Mouse (Mus musculus) spleen, postnatal 36 days (tissue): Measurements from ENCODE around the gene Mob1b.
A peak's percentile ranks its signal among the peaks of the same experiment; 100 is the strongest.
"Not testable (repeated sequence)": the region's sequence is repeated elsewhere in the genome, so short reads cannot be mapped to it uniquely, and the experiment has no call there.

ENCODE experiments used
- DNase-seq, 2 experiments: peaks; one replicate each; pipeline ENCODE4 v3.0.0; 2022; ENCODE audit warnings: low spot score in 2 of 2, mixed read lengths in 1 of 2

Mob1b gene

GRCm38 (mm10) chr5:88702041-88702440 lies 18.6 kb upstream of the Mob1b start:
- DNase-seq: no peak

DNA sequence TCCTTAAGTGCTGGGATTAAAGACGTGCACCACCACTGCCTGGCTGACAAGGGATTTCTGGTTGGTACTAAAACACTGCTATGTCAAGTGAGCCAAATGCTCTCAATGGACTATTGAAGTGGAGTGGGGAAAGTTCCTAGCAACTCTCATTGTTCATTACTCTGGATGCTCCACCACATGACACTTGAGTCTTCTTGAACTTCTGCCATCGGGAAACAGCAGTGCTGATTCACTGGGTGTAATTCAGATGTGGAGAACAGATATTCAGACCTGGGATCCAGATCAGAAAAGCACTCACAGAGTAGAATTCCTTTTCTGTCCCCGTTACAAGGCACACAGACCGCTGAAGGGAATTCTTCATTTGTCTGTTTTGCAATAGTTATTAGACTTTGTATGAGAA lies 17.1 kb upstream of the Mob1b start:
- DNase-seq: no peak

DNA sequence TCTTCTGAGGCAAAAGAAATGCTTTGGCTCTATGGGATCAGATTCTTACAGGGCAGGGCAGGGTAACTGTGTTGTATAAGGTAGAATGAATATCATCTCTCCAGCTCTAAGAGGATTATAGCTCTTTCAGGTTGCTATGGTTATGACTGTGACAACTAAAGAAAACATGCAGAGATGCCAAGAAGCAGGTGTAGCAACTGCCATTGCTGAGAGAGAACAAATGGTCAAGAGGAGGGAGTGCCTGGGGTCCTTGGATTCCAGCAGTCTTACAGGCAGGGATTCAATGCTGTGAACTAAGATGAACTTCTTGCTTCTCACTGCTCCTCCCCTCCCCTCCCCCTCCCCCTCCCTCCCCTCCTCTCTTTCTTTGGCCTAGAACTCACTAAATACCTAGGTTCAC lies 9.5 kb upstream of the Mob1b start:
- DNase-seq: no peak

- DNase-seq: no peak
Measured at GRCm38 (mm10) chr5:88711618-88712224, 8.9 kb upstream of the Mob1b start.

DNA sequence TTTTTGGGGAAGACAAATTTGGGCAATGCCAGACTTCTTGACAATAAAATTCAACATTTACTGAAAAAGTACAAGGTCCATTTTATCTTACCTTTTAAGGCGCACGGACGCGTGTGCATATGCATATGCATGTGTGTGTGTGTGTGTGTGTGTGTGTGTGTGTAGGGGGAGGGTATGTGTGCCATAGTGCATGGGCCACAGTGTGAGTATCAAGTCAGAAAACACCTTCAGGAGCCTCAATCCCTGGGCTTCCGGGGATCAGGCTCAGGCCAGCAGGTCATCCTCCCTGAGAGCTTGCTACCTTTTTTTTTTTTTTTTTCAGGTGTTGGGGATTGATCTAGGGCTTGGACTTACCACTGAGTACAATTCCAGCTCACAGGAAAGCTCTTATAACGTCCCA lies 8.3 kb upstream of the Mob1b start:
- no peak for DNase-seq

- DNase-seq: no peak
Measured at GRCm38 (mm10) chr5:88716983-88717382, 3.7 kb upstream of the Mob1b start.

GRCm38 (mm10) chr5:88721003-88721475 lies 384 bp downstream of the Mob1b start:
- no peak for DNase-seq

DNA sequence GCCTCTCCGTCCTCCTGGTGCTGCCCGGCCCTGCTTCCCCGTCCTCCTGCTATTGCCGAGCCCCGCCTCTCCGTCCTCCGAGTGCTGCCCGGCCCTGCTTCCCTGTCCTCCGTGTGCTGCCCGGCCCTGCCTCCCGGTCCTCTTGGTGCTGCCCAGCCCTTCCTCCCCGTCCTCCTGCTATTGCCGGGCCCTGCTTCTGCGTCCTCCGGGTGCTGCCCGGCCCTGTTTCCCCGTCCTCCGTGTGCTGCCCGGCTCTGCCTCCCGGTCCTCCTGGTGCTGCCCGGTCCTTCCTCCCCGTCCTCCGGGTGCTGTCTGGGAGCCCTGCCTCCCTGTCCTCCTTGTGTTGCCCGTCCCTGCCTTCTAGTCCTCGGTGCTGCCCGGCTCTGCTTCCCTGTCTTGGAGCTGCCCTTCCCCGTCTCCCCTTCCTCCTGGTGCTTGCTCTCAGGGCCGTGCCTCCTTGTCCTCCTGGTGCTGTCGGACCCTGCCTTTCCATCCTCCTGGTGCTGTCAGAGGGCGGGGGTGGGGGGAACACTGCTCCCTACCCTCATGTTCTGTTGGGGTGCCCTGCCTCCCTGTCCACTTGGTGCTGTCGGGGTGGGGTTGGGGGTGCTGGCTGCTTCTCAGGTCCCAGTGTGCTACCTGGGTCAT lies 1.0 kb downstream of the Mob1b start:
- peak; percentile 14 to 16 for DNase-seq

- DNase-seq: no peak
Measured at GRCm38 (mm10) chr5:88722213-88722600, 1.6 kb downstream of the Mob1b start.

DNA sequence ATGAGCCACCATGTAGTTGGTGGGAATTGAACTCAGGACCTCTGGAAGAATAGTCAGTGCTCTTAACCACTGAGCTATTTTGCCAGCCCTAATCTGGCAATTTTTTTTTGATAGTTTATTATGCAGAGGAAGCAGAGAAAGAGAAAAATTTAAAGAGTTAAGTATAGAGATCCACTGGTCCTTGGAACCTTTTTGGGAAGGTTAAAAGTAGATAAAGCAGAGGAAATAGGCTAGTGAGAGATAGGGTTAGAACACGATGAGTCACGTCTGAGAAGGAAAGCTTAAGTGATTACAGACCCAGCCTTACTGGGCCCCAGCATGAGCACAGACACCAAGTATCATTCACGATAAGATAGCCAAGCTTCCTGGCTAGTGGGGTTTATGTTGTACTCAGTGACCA lies 3.4 kb downstream of the Mob1b start:
- DNase-seq: peak in 1 of 2 experiments; percentile 7

DNA sequence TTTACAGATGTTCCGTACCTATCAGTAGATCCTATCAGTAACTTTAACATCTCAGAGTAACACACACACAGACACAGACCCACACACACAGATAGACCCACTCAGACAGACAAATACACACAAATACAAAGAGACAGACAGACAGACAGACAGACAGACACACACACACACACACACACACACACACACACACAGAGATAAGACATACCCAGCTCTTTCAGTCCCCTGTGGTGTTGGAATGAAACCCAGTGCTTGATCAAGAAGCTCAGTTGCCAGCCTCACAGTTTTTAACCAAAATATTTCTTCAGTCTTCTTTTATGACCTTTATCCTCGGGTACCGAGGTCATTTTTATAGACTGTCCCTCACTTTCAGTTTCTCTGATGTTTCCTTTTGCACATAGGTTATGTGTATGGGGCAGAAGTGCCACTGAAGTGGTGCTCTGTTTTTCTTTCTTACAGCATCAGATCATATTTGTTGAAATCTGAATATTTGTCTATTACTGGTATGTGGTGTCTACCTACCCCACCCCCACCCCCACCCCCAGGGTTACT lies 7.0 kb downstream of the Mob1b start:
- DNase-seq: no peak

GRCm38 (mm10) chr5:88734786-88735185 lies 14.1 kb downstream of the Mob1b start:
- peak; percentile 18 to 21 for DNase-seq

GRCm38 (mm10) chr5:88741065-88741464 lies 20.4 kb downstream of the Mob1b start:
- not testable (repeated sequence) for DNase-seq

DNA sequence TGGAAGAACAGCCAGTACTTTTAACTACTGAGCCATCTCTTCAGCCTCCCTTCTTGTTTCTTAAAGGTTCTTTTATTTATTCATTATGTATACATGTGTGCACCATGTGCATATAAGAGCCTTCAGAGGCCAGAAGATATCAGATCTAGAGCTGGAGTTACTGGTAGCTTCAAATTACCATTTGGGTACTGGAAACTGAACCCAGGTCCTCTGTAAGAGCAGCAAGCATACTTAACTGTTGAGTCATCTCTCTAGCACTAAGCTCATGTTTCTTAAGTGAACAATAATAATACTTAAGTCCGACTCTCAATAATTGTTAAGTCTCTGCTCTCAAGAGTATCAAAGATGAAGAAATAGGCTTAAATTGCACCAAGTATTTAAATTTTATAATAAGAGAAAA lies 27.1 kb downstream of the Mob1b start:
- no peak for DNase-seq

DNA sequence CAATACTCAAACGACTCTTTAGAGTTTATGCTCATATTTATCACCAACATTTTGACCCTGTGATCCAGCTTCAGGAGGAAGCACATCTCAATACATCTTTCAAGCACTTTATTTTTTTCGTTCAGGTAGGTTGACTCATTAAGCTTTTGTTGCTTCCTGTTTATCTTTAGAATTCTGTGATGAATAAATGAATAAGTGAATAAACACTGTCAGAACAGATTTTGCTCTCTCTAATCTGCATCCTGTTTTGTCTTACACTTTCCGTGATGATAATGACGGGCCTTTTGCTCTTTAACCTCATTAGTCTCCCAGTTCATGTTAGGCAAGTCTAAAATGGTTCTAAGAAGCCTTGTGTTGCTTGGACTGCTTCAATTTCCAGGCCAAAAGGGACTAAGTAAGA lies 32.5 kb downstream of the Mob1b start:
- DNase-seq: no peak

GRCm38 (mm10) chr5:88762611-88763010 lies 42.0 kb downstream of the Mob1b start:
- DNase-seq: no peak

- no peak for DNase-seq
Measured at GRCm38 (mm10) chr5:88764430-88764986, 43.9 kb downstream of the Mob1b start.

- peak; percentile 99 to 100 for DNase-seq
Measured at GRCm38 (mm10) chr5:88764987-88765481, 44.4 kb downstream of the Mob1b start, which contains the start of gene Dck. Dck (plus strand) TSS chr5:88764996.

- DNase-seq: no peak
Measured at GRCm38 (mm10) chr5:88765587-88765986, 44.9 kb downstream of the Mob1b start.

GRCm38 (mm10) chr5:88766121-88766520 lies 45.5 kb downstream of the Mob1b start:
- peak; percentile 65 to 72 for DNase-seq

- peak in 1 of 2 experiments; percentile 10 for DNase-seq
Measured at GRCm38 (mm10) chr5:88766863-88767262, 46.2 kb downstream of the Mob1b start.

DNA sequence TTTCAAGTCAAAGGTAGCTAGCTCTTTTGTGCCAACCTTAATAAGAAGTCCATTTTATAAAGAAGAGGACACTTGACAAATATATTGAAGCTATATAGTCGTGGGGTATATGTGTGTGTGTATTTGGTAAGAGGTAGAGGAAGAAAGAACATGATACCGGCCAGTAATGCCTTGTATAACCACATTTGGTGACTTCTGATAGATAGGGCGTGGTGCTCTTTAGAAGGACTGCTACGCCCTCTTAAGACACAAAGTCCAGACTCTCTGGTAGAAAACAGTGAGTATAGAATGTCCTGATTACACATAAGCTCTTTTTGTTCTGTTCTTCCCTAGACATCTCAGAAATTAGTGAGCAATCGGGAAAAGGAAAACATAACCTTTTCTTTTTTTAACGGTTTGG lies 47.5 kb downstream of the Mob1b start:
- DNase-seq: peak in 1 of 2 experiments; percentile 24
